Mouse (Mus musculus): ENCODE results near the gene Gm4969.
"Not testable (repeated sequence)": the region's sequence is repeated elsewhere in the genome, so short reads cannot be mapped to it uniquely, and the experiment has no call there.

The Gm4969 gene

DNA sequence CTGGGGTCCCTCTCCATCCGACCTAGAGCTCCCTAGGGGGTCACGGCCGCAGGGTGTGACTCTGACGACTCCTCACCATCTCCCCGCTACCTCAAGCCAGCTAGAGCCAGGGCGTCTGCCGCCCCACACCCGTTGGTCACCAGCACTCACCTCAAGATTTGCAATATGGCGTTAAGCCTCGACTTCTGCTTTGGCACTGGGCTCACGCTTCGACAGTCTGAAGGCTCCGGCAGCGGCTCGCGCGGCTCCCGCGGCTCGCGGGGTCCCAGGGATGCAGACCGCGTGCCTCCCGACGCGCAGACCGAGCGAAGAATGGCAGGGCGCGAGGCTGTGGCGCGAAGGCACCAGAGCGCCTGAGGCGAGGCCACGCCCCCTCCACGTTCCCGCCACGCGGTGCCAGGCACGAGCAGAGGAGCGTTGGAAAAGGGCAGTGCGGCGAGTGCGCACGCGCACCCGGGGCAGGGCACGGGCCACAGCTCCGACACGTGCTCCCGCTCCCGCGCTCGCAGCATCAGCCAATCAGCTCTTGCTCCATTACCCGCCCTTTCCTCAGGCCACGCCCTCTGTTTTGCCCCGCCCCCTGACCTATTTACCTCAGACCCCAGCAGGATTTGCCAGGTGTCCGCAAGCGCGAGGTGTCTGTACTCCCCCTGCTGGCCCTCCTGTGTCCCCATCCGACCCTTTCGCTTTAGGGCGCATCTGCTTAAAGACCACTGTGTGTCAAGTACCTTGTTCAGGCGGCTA lies at the start of gene Gm4969:
Gm4969 (minus strand) TSS at position 341 of the 744 bp plus-strand sequence.
- peak; percentile 69 for DNase-seq

DNA sequence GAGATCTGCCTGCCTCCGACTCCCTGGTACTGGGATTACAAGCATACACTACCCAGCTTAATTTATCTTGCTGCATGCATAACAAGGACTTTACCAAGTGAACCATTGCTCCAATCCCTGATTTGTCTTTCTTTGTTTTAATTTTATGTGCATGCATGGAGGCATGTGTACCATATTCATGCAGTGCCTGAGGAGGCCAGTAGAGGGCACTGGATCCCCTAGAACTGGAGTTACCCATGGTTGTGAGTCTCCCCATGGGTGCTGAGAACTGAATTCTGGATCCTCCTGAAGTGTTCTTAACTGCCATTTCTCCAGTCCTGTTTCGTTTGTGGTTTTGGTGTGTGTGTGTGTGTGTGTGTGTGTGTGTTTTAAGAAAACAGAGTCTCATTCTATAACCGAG lies 48.8 kb upstream of the Gm4969 start:
- no peak for DNase-seq

DNA sequence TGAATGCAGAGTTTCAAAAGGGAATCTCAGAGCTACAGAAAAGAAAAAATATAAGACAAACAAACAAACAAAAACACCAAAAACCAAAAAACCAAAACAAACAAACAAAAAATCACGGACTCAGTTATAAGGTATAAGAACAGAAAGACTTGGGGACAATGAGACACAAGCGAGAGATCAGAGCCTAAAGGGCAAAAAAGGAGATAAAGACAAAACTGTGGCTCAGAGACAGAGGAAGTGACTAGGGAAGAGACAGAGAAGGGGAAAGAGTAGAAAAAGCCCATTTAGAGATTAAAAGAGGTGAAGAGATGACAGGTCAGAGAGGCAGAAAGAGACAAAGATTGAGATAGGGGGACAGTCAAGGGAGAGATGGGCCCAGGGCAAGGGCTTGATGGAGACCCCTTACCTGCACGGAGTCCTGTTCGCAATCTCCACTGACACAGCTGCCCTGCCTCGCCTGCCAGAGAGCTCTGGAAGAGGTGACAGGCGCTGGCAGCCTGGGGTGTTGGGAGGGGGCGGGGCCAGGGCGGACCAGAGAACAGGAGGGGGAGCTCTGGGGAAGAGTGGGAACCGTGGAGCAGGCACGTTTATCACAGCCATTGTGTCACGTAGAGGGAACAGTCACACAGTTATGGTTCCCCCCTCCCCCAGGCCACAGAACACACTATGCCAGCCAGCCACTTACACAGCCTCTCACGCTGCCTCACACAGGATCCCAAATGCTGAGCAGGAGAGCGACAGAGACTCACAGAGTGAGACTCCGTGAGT lies 47.7 kb upstream of the Gm4969 start, which contains the start of gene Gipr:
Gipr (minus strand) TSS at position 472 of the 768 bp plus-strand sequence.
- peak; percentile 31 for DNase-seq

DNA sequence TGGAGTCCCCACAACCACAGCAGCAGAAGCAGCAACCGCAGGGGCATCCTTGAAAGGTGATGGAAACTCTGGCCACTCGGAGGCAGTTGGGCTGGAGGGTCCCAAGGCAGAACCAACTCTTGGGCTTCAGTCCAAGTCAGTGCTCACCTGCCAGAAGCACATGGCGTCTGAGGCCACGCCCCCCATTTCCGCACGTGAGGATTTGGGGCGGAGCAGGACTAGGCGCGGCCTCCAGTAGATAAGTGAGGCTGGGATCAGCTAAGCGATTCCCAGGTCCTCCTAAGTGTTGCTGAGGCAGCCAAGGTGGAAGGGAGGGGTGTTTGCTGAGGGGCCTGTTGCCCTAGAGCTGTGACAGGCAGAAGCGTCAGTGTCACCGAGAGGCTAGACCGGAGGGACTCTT lies 46.8 kb upstream of the Gm4969 start:
- peak; percentile 62 for DNase-seq

DNA sequence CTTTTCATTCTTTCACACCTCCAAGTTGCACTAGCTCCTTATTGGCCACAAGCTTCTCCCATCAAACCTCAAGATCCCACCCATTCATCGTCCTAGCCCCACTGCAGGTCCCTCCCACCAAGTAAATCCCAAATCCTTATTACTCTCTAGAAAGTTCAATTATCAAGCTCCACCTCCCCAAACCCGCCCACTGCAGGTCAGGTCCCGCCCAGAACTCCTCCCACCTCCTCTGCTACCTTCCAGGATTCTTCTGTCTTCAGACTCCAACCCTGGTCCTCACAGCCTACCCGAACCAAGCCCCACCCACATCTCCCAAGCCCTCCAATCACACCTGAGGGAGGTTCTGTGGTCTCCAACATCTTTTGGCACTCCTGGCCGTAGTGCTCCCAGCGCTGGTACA lies 46.0 kb upstream of the Gm4969 start:
- peak; percentile 54 for DNase-seq

DNA sequence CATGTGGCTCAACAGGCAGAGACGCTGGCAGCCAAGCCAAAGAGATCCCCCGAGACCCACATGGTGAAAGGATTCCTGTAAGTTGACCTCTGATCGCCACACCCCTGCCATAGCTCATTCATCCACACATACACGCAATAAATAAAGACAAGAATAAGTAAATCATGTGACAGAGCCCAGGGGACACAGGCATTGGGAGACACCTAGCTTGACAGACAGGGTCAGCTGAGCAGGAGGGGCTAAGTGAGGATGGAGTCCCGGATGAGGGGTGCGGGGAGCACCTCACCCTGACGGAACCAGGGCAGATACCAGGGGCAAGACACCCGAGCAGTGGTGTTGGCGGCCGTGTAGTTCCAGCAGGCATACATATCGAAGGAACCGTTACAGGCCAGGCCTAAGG lies 45.6 kb upstream of the Gm4969 start:
- DNase-seq: no peak

DNA sequence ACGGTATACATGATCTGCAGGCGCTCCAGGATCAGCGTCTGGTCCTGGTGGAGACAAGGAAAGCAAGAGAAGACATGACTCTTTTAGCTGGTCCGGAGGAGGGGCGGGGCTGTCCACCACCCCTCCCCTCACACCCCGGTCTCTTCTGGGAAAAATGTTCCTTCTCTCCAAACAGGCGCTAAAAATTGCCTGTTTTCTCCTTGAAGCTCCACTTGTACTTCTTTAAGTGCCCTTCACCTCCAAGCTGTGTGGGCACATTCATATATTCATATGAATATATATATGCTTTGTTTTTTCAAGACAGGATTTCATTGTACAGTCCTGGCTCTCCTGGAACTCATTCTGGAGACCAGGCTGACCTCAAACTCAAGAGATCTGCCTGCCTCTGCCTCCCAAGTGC lies 44.8 kb upstream of the Gm4969 start:
- DNase-seq: no peak

DNA sequence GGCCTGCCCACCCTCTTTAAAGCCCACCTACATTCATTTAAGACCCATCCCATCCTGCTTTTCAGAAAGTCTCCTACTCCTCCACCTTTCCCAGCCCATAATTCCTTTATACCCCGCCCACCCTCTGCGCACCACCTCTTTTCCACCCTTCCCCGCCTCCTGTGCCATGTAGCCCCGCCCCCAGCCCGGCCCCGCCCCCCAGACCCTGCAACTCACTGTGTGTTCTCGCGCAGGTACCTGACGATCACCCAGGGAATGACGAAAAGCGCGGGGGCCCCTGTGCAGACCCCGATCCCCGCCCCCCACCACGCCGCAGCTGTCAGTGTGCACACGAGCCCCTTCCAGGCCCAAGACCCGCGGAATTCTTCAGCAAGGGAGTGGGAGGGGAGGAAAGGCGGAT lies 41.9 kb upstream of the Gm4969 start:
- DNase-seq: peak; percentile 66

DNA sequence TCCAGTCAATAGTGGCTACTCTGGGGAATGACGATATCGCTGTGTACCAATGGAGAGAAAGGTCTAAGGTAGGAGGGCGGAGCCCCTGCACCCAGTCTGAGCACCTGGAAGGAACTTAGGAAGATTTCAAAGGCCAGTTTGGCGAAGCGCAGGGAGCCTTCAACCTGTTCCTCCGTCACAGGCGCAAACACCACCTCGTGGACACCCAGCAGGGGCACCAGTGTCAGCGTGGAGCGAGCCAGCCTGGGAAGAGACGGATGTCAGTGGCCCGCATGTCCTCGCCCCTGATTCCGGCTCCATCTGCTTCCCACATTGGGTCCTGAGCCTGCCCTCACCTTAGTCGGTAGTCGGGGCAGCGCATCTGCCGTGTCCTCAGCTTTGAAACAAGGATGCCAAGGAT lies 41.2 kb upstream of the Gm4969 start:
- DNase-seq: no peak

DNA sequence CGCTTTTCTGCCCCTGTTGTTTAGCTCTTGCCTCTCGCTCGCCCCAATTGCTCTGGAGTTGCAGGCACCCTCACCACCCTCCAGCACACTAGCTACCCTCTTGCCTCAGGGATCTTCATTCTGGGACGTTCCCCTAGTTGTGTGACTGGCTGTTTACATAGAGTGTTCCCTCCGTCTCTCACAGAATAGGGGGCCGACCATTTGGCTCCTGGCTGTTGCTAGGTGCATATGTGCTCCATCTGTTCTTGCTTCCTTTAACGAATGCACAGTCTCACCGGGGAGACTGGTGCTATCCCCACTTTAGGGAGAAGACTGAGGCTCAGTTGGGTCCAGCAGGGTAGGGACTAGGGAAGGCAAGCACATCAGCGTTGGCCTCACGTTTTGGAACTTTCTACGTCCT lies 40.4 kb upstream of the Gm4969 start:
- no peak for DNase-seq

DNA sequence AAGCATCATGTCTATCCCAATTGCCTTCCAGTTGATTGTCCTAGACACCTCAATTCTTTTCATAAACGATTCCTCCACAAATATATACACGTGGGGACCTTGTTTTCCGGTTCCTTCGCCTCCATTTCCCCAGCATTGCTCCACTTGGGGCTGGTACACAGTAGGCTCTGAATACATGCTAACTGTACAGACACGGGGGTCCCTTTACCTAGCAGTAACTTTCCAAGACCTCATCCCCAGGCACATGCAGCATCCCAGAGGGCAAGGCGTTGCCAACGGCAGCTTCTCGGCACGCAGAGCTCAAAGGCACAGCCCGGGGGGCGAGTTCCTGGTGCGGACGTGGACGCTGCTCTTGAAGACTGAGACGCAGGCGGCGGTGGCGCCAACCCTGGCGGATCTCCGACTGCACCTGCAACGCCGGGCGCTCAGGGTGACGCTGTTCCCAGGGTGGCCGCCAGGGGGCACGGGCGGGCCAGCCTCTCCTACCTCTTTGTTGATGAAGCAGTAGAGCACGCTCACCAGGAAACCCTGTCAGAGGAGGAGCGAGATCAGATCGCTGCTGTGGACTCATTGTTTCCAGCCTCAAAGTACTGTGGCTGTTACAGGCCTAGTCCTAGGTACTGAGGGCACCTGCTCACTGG lies 39.1 kb upstream of the Gm4969 start:
- DNase-seq: peak; percentile 85

DNA sequence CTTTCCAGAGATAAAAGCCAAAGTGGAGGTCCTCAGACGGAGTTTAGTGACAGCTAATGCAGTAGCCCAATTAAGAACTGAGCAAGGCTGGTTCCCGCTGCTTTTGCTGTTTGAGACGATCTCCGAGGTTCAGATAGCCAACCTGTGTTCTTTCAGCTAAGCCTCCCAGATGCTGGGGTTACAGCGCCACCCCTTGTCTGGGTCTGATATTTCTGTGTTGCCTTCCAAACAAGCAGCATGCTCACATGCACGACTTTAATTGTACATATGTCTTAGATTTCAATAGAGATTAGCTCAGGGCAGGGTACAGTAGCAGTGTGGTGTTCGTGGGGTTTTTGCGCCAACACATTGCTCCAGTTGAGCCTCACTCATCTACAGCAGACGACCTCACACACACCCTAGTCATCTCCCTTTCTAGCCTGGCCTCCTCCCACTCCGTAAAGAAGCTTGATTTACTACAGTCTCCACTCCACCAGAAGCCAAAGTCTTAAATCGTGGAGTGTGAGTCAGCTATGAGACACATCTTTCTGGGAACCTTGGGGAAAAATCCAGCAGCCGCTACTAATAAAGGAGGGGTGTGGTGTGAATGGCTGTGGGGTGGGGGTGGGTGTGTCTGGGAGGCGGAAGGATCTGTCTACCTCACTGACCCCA lies 37.8 kb upstream of the Gm4969 start:
- no peak for DNase-seq

DNA sequence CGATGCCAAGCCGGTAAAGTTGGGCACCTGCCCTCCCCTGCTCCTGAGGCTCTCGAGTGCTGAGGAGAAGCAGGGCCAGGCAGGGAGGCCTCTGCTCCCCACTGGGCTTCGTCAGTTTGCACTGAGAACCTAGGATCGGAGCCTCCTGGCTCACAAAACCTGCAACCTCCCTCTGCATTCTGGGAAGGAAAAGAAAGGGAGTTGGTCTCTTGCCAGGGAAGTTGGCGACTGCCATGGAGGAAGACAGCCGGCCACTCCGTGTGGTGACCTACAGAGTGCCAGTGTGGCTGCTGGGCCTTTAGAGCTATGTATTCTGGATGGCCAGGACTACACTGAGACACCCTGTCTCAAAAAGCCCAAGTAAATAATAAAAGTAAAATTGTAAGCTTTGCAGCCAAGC lies 36.6 kb upstream of the Gm4969 start:
- no peak for DNase-seq

DNA sequence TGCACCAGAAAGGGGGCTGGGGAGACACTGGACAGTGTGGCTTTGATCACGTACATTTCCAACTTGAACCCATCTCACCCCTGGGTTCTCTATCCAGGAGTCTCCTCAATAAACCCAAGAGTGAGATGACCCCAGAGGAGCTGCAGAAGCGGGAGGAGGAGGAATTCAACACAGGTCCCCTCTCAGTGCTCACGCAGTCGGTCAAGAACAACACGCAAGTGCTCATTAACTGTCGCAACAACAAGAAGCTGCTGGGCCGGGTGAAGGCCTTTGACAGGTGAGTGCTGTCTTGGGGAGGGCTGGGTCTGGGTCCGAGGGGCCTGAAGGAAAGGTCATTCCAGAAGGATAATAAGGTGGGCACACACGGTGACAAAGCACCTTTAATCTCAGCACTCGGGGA lies 33.0 kb upstream of the Gm4969 start:
- not testable (repeated sequence) for DNase-seq

DNA sequence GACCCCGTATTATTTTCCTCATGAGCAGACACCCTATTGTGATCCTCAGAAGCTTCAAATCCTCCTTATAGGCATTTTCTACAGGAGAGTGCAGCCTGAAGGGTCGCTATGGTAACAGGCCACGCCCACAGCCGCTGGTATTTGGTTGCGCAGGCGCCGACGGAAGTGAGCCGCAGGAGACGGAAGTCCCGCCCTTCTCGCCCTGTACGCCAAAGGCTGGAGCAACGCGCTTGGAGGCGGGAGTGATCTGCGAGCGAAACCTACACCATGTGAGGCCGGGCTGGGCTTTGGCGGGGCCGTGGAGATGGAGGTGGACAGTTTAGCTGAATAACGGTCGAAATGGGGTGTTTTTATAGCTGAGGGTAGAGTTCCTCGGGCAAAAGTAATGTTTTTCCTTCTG lies 31.5 kb upstream of the Gm4969 start, which contains the start of gene Snrpd2:
Snrpd2 (plus strand) TSS at position 97 of the 400 bp plus-strand sequence.
- DNase-seq: peak; percentile 98

DNA sequence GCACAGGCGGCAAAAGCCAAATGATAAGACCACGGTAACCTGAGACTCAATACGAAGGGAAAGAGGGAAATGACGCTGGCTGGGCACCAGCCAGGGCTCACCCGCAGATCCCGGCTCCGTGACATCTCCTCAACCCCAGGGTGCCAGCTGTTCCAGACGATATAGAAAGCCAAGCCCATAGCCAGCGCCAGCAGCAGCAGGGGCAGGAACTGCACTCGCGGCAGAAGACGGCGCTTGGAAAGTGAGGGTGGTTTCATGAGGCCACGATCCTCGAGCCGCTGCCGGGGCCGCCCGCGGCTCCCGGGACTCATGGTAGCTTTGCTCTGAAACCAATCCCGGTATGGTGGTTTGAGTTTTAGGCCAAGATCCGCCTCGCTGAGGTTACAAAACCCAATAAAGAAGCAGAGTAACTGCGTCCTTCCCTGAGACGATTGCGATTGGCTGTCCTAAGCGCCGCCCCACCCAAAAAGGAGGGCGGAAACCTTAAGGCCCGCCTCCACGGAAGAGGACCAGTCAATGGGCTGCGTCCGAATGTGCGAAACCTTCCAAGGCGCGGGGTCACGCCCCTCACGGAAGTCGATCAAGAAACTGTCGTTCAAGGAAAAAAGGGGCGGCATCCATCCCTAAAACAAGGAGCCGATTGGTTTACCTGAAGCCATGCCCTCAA lies 30.8 kb upstream of the Gm4969 start, which contains the start of gene Qpctl:
Qpctl (minus strand) TSS at position 417 of the 667 bp plus-strand sequence.
- peak; percentile 100 for DNase-seq

DNA sequence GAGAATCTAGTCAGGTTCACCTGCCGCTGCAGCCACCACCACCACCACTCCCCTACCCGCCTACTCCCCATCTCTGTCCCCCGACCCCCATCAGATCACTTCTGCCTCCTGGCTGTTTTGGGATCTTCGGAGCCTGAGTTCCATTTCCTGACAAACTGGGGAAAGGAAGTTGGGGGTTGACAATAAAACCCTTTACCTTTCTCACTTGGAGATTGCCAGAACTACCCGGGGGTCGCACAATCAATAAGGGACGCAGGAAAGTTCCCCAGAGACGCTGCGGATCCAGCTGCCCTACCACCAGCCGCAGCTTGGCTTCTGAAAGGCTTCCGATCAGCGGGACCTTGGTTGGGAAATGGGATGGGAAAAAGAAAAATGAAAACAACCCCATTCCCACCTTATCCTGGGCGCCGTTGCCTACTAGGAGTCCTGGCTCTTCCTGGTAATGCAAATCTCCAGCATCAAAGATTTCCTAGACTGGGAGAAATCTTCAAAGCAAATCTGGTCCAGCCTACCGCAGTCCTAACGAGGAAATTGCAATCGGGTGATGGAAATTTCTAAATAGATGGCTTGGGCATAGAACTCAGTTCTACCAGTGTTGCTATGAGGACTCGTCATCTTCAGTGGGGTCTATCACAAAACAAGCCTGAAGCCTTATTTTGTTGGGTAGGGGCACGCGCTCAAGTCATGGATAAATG lies 30.2 kb upstream of the Gm4969 start:
- no peak for DNase-seq

DNA sequence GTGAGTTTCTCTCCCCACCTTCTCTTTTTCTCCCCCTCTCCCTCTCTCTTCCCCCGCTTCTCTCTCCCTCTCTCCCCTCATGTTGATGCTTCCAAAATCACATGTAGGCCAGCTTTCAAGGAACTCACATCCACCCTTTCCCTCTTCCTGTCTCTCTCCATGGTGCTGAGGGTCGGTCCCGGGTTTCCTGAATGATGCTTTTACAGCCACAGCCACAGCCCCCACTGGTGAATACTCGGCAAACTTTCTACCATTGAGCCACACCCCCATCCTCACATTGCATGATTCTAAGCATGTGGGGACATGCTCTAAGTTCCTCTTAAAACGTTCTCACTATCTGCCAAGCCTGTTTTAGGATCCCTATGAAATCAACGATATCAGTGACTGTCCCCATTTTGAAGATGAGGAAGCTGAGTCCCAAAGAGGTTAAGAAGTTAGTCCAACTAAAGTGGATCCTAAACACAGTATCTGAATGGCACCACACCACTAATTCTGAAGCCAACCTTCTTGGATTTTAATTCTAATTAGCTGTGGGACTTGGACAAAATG lies 29.4 kb upstream of the Gm4969 start:
- DNase-seq: peak; percentile 28

DNA sequence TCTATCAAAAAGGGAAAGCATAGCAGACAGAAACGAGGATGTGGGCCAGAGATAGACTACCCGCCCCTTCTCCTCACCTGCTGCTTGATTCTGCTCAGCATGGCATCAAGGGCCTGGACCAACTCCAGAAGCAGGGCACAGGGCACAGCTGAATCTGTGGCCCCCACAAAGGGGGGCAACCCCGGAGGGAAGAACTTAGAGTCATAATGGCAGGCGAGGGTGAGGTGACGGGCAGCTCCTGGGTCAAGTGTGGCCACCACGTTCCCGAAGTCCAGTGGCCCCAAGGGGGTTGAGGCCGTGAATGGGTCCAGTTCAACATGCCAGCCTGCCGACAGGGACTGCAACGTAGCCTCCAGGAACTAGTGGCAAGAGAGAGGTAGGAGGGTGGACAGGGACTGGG lies 28.6 kb upstream of the Gm4969 start:
- no peak for DNase-seq

DNA sequence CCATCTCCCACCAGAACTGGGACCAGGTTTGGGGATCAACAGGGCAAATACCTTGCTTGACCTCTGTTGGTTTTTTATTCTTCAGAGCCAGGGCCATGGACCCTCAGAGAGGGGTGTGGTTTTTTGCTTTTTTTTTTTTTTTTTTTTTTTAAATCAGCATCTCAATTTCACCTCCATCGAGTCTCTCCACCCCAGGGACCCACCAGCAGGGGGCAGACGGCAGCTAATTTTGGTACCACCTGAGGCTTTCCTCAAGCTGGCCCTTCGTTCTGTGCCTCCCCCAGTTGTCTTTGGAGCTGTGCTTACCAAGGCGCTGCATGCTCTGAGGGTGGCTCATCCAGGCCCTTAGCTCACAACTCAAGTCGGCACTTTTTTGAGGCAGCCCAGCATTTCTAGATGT lies 19.2 kb upstream of the Gm4969 start:
- peak; percentile 56 for DNase-seq

DNA sequence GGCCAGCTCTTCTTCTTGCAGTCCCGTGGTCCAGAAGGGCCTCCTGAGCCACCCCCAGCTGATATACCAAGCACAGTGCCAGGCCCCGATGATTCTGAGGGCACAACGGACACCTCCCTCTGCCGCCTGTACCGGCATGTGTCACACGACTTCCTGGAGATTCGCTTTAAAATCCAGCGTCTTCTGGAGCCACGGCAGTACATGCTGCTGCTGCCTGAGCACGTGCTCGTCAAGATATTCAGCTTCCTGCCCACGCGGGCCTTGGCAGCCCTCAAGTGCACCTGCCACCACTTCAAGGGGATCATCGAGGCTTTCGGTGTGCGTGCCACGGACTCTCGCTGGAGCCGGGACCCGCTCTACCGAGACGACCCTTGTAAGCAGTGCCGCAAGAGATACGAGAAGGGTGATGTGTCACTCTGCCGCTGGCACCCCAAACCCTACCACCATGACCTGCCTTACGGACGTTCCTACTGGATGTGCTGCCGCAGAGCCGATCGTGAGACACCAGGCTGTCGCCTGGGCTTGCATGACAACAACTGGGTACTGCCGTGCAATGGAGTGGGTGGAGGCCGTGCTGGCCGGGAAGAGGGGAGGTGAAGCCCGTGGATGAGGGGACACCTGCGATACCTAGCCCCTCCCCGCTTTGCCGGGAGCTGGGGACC lies 18.6 kb upstream of the Gm4969 start:
- DNase-seq: no peak
